Mouse (Mus musculus) gastrocnemius, postnatal 36 days (tissue): ENCODE data around the gene Emc4. TPM values are rescaled to one million over a fixed set of nuclear protein-coding genes. Genes with fewer than 3 reads are reported as not detected.

Experiments
- DNase-seq, 2 experiments: peaks; one replicate each; pipeline ENCODE4 v3.0.0; 2022
- intact Hi-C: fragments of 180-260 bp; cut with DNase I; formaldehyde crosslinking; loops from one replicate; pipeline ENCODE4 v1.15.1; 2025
- total RNA-seq, 2 experiments: library from RNA; stranded (reverse); gene quantifications; 2 replicates each; pipeline ENCODE4 v1.2.3; 2021

The Emc4 gene
- total RNA-seq, 2 experiments from 2014 or later: 59.0 to 71.1 TPM

DNA sequence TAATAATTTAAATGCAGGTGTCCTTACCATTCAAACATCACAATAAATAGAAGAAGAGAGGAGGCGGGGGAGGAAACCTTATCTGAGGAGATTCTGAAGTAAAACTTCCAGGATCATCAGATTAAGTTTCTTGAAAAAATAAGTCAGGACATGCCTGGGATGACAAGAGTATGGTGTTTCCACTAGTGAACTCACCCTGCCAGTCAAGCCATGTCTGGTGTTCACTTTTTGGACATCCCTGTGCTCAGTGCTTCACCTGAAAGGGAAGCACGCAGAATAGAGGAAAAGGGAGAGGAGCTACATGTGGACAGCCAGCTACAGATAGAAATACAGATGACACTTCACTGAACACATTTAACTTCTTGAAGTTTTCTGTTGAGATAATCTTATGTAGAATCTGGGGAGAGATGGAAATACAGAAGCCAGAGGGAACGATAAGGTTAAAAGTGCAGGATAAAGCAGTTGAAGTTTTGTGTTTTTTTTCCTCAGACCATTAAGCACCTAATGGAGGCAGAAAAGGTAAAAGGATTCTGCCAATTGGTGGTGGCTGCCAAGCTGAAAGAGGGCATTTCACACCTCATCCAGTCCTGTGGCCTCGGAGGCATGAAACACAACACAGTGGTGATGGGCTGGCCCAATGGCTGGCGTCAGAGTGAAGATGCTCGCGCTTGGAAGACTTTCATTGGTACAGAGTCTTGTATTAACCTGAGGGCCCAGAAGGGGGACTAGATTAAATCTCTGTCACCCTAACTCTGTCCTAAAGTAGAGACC, 14.0 kb downstream of the Emc4 start:
- DNase-seq: no peak
- intact Hi-C loops: no loop called here

DNA sequence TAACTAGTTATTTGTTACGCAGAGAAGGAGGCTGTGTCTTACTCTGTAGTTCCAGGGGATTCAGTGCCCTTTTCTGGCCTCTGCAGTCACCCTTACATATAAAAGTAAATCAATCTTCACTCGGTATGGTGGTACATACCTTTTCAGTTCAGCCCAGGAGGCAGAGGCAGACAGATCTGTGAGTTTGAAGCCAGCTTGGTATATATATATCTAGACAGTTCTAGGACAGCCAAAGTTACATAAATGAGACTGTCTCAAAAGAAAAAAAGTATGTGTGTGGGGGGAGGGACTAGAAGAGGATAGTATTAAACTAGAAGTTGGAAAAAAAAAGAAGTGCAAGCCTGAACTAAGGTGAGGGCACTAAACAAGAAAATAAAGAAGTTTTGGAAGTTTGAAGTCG, 19.6 kb downstream of the Emc4 start:
- intact Hi-C loops: no loop called here
- DNase-seq: no peak

GRCm38 (mm10) chr2:112341117-112341516, 26.7 kb downstream of the Emc4 start:
- intact Hi-C loops: no loop called here
- no peak for DNase-seq

- no peak for DNase-seq
- intact Hi-C loops: loop anchor here (10.0 kb wide), 1 partner anchor 95 kb away; no protein-coding TSS in a partner anchor
These were observed 28.1 kb downstream of the Emc4 start for GRCm38 (mm10) chr2:112339736-112340135.

- intact Hi-C loops: loop anchor here (10.0 kb wide), 1 partner anchor 92 kb away; no protein-coding TSS in a partner anchor
- no peak for DNase-seq
These were observed 30.6 kb downstream of the Emc4 start for GRCm38 (mm10) chr2:112337211-112337610.

GRCm38 (mm10) chr2:112332051-112332898, 35.6 kb downstream of the Emc4 start:
- DNase-seq: no peak
- intact Hi-C loops: loop anchor here (10.0 kb wide), 1 partner anchor 87 kb away; no protein-coding TSS in a partner anchor

DNA sequence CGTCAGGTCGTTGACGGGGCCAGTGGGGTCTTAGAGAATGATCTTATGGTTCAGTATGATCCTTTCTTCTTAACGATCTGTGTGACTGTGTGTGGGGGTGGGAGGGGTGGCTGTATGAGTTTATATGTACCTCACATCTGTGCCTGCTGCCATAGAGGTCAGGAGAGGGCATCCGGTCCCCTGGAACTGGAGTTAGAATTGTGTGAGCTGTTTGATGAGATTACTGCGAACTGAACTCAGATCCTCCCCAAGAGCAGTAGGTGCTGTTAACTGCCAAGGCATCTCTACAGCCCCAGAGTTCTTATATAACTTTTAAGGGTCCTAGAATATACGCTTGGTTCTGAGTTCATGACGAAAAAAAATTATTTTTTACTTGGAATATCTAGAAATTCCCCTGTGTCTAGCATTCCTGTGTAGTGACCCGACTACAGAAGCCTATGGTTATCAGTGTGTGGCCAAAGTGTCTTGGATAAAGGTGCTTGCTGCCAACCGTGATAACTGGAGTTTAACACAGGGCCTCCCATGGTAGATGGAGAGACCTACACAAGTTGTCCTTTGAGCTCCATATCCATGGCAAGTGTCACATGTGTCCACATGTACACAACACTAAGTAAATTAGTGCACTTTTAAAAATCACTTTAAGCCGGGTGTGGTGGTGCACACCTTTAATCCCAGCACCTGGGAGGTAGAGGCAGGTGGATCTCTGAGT, 39.6 kb downstream of the Emc4 start:
- no peak for DNase-seq
- intact Hi-C loops: no loop called here

DNA sequence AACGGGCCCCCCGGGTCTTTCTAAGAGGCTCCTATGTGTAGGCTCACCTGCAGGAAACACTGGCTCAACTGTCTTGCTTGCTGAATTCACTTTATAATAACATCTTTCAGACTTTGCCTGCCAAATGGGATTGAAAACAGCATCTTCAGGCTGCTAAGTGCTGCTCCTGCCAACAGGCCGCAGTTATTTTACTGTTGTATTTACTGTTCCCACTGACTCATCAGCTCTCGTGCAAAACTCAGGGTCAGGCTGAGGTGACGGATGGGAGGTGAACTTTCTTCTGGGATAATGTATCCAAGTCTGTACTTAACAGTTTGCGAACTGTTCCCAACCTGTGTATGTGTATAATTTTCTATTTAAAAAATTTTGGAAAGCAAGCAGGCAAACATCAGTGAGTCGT, 48.9 kb downstream of the Emc4 start:
- no peak for DNase-seq
- intact Hi-C loops: loop anchor here (10.0 kb wide), 1 partner anchor 54 kb away; the partner anchor contains the start of genes Gm21985, Nop10 and Slc12a6

DNA sequence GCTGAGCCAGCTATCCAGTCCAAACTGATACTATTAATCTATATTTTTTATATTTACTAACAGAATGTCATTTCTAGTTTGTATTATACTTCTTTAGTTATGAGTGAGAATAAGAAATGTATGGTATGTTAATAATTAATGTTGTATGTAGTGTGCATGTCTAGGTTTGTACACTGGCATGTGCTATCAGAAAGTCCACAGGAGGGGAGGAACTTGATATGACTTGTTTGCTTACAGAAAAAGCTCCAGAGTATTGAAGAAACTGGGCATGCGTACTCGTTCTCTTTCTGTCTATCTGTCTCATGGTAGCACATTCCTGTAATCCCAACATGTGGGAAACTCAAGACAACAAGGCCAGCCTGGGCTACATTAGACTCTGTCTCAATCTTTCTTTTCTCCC, 49.6 kb downstream of the Emc4 start:
- DNase-seq: no peak
- intact Hi-C loops: loop anchor here (10.0 kb wide), 1 partner anchor 53 kb away; the partner anchor contains the start of genes Gm21985, Nop10 and Slc12a6

GRCm38 (mm10) chr2:112315638-112316037, 52.2 kb downstream of the Emc4 start:
- intact Hi-C loops: loop anchor here (10.0 kb wide), 1 partner anchor 51 kb away; the partner anchor contains the start of genes Gm21985, Nop10 and Slc12a6
- DNase-seq: no peak

Other genes with a start within 250 kb of the Emc4 start
- not detected for gene Olfr1316, start 233.1 kb downstream of the Emc4 start, total RNA-seq
- not detected for gene Olfr1317, start 227.7 kb downstream of the Emc4 start, total RNA-seq
- not detected for gene Olfr1318, start 213.8 kb downstream of the Emc4 start, total RNA-seq
- 1 to 10 TPM in 1 of 2 experiments, under 1 TPM in 1; 0.69 to 1.0 TPM for gene Lpcat4, start 128.6 kb downstream of the Emc4 start, total RNA-seq
- gene Nutm1, start 108.7 kb downstream of the Emc4 start, total RNA-seq: not detected
- 10 to 100 TPM; 46.2 to 50.4 TPM for gene Nop10, start 106.1 kb downstream of the Emc4 start, total RNA-seq
- gene Slc12a6, start 102.2 kb downstream of the Emc4 start, total RNA-seq: 10 to 100 TPM; 18.5 to 27.1 TPM
- gene Gm21985, start 101.7 kb downstream of the Emc4 start, total RNA-seq: under 1 TPM in 1 of 2 experiments, not detected in 1; 0.44 TPM
- 1 to 10 TPM; 1.9 to 3.1 TPM for gene Katnbl1, start 11.2 kb upstream of the Emc4 start, total RNA-seq
- gene Emc7, start 87.0 kb upstream of the Emc4 start, total RNA-seq: 10 to 100 TPM; 11.5 to 12.7 TPM
- gene Chrm5, start 112.7 kb upstream of the Emc4 start, total RNA-seq: not detected
- gene Aven, start 124.9 kb upstream of the Emc4 start, total RNA-seq: 10 to 100 TPM; 16.3 to 20.3 TPM